Mouse (Mus musculus) testis, adult 2 months (tissue): ENCODE measurements around the gene Nav2. TPM values are rescaled to one million over a fixed set of nuclear protein-coding genes. Genes with fewer than 3 reads are reported as not detected.

ENCODE experiments used
- H3K27ac ChIP-seq: fragments of 200-500 bp; 2 replicates; pipeline ENCODE4 v1.5.1; 2012; ENCODE audit warnings: low read depth, low read length; ENCODE audit not compliant: control insufficient read depth, insufficient read depth
- H3K27me3 ChIP-seq: fragments of 200-500 bp; 2 replicates; pipeline ENCODE4 v1.6.1; 2012; ENCODE audit warnings: mild to moderate bottlenecking, low read length, moderate library complexity; ENCODE audit not compliant: control insufficient read depth, insufficient read depth
- H3K36me3 ChIP-seq: fragments of 200-500 bp; 2 replicates; pipeline ENCODE4 v1.6.1; 2012; ENCODE audit warnings: mild to moderate bottlenecking, low read length; ENCODE audit not compliant: control insufficient read depth, insufficient read depth
- H3K4me1 ChIP-seq: fragments of 200-500 bp; 2 replicates; pipeline ENCODE4 v1.6.1; 2012; ENCODE audit warnings: low read length; ENCODE audit not compliant: control insufficient read depth, insufficient read depth
- H3K4me3 ChIP-seq: fragments of 200-500 bp; 2 replicates; pipeline ENCODE4 v1.5.1; 2012; ENCODE audit warnings: low read depth, mild to moderate bottlenecking, low read length, moderate library complexity, mixed read lengths; ENCODE audit not compliant: control insufficient read depth
- CTCF ChIP-seq: fragments of 200-500 bp; IDR thresholded peaks from 2 replicates; pipeline ENCODE4 v1.5.1; 2012; ENCODE audit warnings: low read depth, mild to moderate bottlenecking, inconsistent platforms, low read length, moderate library complexity; ENCODE audit not compliant: control insufficient read depth, insufficient read depth, insufficient replicate concordance
- POLR2A ChIP-seq: fragments of 200-500 bp; IDR thresholded peaks from 2 replicates; pipeline ENCODE4 v1.6.1; 2012; ENCODE audit warnings: low read depth, mild to moderate bottlenecking, inconsistent platforms, low read length, moderate library complexity; ENCODE audit not compliant: control insufficient read depth
- polyA plus RNA-seq: library from polyadenylated mRNA; depleted of rRNA; stranded (reverse); fragments of >200 nt; gene quantifications from 2 replicates; pipeline ENCODE4 v1.2.3, GENCODE M21; 2012

The Nav2 gene
- polyA plus RNA-seq, 1 experiment: 20.8 TPM

DNA sequence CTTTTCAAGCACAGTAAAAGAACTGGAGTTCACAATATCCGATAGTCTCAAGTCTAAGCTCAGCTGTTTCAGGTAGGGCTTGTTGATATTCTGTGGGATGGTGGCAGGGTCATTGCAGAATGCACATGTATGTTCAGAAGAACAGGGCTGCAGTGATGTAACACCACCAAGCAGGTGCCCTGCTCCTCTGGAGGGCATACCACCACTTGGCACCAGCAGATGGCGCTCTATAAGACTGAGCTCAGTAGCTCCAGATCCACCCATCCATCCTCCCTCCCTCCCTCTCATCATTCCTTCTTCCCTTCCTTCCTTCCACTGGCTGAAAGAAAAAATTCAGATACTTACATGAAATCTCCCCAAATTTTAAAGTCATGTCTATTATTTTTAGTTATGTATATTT lies 547.6 kb downstream of the Nav2 start:
- Histone ChIP-seq H3K4me1 (no peaks in the 10 kb centered on the region), H3K4me3 (no peak overlapping the region), H3K27me3 (no peaks in the 10 kb centered on the region), H3K36me3 (no peaks in the 10 kb centered on the region), H3K27ac (no peak overlapping the region)
- TF ChIP-seq POLR2A: no peak
- peak; percentile 86; the same call in 1 of the 2 replicates for TF ChIP-seq CTCF

DNA sequence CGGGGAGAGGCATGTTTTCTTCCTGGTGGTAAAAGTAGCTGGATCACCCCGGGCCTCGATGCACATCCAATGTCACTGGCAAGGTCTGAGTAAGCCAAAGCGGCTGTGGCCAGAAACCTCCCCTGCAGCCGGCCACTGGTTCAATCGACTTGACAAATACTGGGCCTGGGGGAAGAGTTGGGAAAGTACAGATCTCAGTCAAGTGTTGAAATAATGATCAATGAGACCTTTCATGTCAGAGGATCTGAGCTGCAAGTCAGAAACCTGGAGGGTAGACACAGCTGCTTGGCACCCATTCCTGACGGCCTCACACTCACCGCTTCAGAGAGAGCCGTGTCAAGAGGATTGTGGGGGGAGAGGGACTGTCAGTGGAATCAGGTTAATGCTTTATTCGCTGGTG lies 548.9 kb downstream of the Nav2 start:
- Histone ChIP-seq H3K4me3 (no peak overlapping the region), H3K4me1 (no peaks in the 10 kb centered on the region), H3K27ac (no peak overlapping the region), H3K27me3 (no peaks in the 10 kb centered on the region), H3K36me3 (no peaks in the 10 kb centered on the region)
- TF ChIP-seq POLR2A: no peak
- no peak for TF ChIP-seq CTCF

GRCm38 (mm10) chr7:49457890-49458289 lies 549.4 kb downstream of the Nav2 start:
- Histone ChIP-seq H3K4me1 (no peaks in the 10 kb centered on the region), H3K27ac (no peak overlapping the region), H3K4me3 (no peak overlapping the region), H3K36me3 (no peaks in the 10 kb centered on the region), H3K27me3 (no peaks in the 10 kb centered on the region)
- TF ChIP-seq POLR2A (no peak), CTCF (no peak)

- no peaks in the 10 kb centered on the region for H3K27me3 ChIP-seq
- TF ChIP-seq CTCF: no peak
- H3K4me1 ChIP-seq: no peaks in the 10 kb centered on the region
- no peaks in the 10 kb centered on the region for H3K36me3 ChIP-seq
- no peak overlapping the region for H3K4me3 ChIP-seq
- no peak overlapping the region; the same call in 1 of the 2 replicates for H3K27ac ChIP-seq
Measured at GRCm38 (mm10) chr7:49462328-49462811, 553.9 kb downstream of the Nav2 start.

DNA sequence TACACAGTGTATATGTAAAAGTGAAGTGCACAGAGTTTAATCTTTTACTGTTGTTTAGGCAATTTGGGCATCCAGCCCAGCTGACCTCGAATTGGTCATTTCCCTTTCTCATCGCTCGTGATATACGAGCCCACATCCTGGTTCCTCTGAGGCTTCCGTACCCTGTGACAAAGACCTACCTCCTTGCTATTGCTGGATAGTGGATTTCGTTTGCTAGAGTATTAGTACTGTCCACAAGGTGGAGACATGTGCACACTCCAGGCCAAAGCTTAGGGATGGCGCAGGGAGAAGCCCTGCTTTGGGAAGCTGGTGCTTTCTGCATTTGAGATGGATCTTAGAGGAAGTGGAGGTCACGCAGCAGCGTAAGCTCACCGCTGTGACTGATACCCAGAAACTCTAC lies 559.3 kb downstream of the Nav2 start:
- Histone ChIP-seq H3K36me3 (no peaks in the 10 kb centered on the region), H3K4me1 (0 out of 2 replicates have a peak, but pooled peaks cover 2% of the 10 kb centered on the region), H3K27me3 (no peaks in the 10 kb centered on the region), H3K4me3 (no peak overlapping the region), H3K27ac (no peak overlapping the region)
- peak; percentile 55; the same call in 1 of the 2 replicates for TF ChIP-seq CTCF
- TF ChIP-seq POLR2A: no peak

DNA sequence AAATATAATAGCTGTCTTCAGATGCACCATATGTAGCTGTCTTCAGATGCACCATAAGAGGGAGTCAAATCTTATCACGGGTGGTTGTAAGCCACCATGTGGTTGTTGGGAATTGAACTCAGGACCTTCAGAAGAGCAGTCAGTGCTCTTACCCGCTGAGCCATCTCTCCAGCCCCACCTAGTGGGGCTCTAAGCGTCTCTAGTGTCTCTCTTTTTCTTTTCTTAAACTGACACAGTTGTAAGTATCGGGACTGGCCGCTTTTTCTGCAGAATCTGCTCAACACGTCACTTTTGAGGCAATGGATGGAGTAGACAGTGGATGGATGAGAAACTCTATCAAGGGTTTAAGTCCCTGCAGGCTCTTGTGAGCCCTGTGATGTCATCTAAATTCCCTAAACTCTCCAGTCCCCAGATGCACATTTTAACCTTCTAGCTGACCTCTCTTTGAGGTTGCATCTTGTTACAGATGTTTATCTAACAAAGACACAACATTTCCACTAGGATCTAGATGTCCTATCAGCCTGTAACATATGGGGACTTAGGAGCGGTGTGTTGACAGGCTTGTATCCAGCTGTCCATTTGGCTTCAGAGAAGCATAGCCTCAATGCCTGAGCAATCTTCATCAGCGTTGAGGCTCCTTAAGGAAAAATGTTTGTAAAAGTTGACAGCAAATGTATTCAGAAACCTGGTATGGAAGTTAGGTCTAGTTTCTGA lies 560.1 kb downstream of the Nav2 start:
- Histone ChIP-seq H3K4me1 (0 out of 2 replicates have a peak, but pooled peaks cover 2% of the 10 kb centered on the region), H3K4me3 (no peak overlapping the region), H3K36me3 (no peaks in the 10 kb centered on the region), H3K27ac (no peak overlapping the region), H3K27me3 (no peaks in the 10 kb centered on the region)
- TF ChIP-seq CTCF (no peak), POLR2A (no peak)

DNA sequence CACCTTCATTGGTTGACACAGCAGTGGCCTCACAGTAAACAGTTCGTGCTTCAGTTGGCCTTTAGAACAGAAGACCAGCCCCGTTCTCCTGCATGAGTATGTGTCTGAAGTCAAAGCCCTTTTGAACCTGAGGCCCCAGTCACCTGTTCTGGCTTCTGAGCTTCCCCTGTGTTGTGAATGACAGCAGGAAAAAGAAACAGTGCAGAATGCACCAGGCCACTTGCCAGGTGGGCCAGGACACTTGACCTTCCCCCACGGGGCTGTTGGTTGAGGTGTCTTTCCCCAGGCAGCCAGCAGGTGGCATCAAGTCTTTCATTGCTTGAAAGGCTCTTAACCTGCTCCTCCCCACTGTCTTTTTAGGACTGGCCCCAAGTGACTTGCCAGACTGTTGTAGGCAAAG lies 562.8 kb downstream of the Nav2 start:
- no peaks in the 10 kb centered on the region for H3K36me3 ChIP-seq

More for the DNA sequence above, 562.8 kb downstream of the Nav2 start:
- Histone ChIP-seq H3K27ac (no peak overlapping the region), H3K4me1 (0 out of 2 replicates have a peak, but pooled peaks cover 2% of the 10 kb centered on the region), H3K4me3 (no peak overlapping the region), H3K27me3 (no peaks in the 10 kb centered on the region)
- TF ChIP-seq CTCF (peak; percentile 76), POLR2A (no peak)
